Mouse (Mus musculus) C2C12 (cell line): ENCODE results near the gene Il20rb.

Source experiments
- CEBPB ChIP-seq: IDR thresholded peaks from one replicate; pipeline ENCODE4 v1.6.1; 2011; ENCODE audit warnings: low read depth, mild to moderate bottlenecking, control low read depth, moderate library complexity
- CTCF ChIP-seq: IDR thresholded peaks from one replicate; pipeline ENCODE4 v1.5.1; 2011; ENCODE audit not compliant: control insufficient read depth, insufficient read depth, insufficient read length
- MAX ChIP-seq: IDR thresholded peaks from one replicate; pipeline ENCODE4 v1.6.1; 2011; ENCODE audit warnings: mild to moderate bottlenecking, control low read depth

GRCm38 (mm10) chr9:100522029-100522428 lies 35.4 kb upstream of the Il20rb start:
- TF ChIP-seq CTCF: no peak
- TF ChIP-seq MAX: no peak
- TF ChIP-seq CEBPB: no peak
